Mouse (Mus musculus): Measurements from ENCODE around the gene Spef1. TPM values are rescaled to one million over a fixed set of nuclear protein-coding genes. Genes with fewer than 3 reads are reported as not detected.
A peak's percentile ranks its signal among the peaks of the same experiment; 100 is the strongest.

Spef1 gene
- polyA plus RNA-seq, 1 experiment from 2014 or later = 10.6 TPM

GRCm38 (mm10) chr2:131134381-131134780 is 52.7 kb downstream of the Spef1 start:
- WGBS = 67% methylated on average over 1 of the region's 1 CpGs
- ATAC-seq (replicated peaks) = no peak
- Histone ChIP-seq H3K4me2 (no peak overlapping the region), H3K9ac (no peak overlapping the region), H3K36me3 (replicated peaks) (no peaks in the 10 kb centered on the region), H3K4me1 (no peaks in the 10 kb centered on the region), H3K4me3 (no peak overlapping the region), H3K9me3 (no peaks in the 10 kb centered on the region), H3K27ac (no peak overlapping the region), H3K27me3 (replicated peaks) (no peaks in the 10 kb centered on the region)

- Histone ChIP-seq H3K9me3 (no peaks in the 10 kb centered on the region), H3K27ac (no peak within 1 kb of the TSS), H3K4me2 (no peak within 1 kb of the TSS), H3K27me3 (replicated peaks) (no peaks in the 10 kb centered on the region), H3K4me3 (no peak within 1 kb of the TSS), H3K4me1 (no peaks in the 10 kb centered on the region), H3K9ac (no peak within 1 kb of the TSS), H3K36me3 (replicated peaks) (no peaks in the 10 kb centered on the region)
- ATAC-seq (replicated peaks) = no peak
- 83% methylated on average over 9 of the region's 9 CpGs for WGBS
Measured at GRCm38 (mm10) chr2:131132930-131133547, 54.0 kb downstream of the Spef1 start, which contains the start of gene Gm11037. Gene Gm11037 (plus strand): TSS chr2:131133497.

- H3K27ac ChIP-seq = no peak overlapping the region
- H3K4me1 ChIP-seq = peaks cover 3% of the 10 kb centered on the region
- ATAC-seq (replicated peaks) = no peak
- H3K4me3 ChIP-seq = no peak overlapping the region
- H3K9ac ChIP-seq = no peak overlapping the region
- no peaks in the 10 kb centered on the region for H3K27me3 ChIP-seq (replicated peaks)
- H3K9me3 ChIP-seq = no peaks in the 10 kb centered on the region
- no peak overlapping the region for H3K4me2 ChIP-seq
- no peaks in the 10 kb centered on the region for H3K36me3 ChIP-seq (replicated peaks)
- 88% methylated on average over 10 of the region's 10 CpGs for WGBS
Measured at GRCm38 (mm10) chr2:131132111-131132888, 54.8 kb downstream of the Spef1 start.

GRCm38 (mm10) chr2:131130849-131131248 is 56.2 kb downstream of the Spef1 start:
- H3K4me1 ChIP-seq = peaks cover 9% of the 10 kb centered on the region
- no peak overlapping the region for H3K4me3 ChIP-seq
- no peak for ATAC-seq (replicated peaks)
- no peak overlapping the region for H3K9ac ChIP-seq
- no peaks in the 10 kb centered on the region for H3K27me3 ChIP-seq (replicated peaks)
- no peak overlapping the region for H3K4me2 ChIP-seq
- H3K27ac ChIP-seq = no peak overlapping the region
- WGBS = 95% methylated on average over 2 of the region's 2 CpGs
- no peaks in the 10 kb centered on the region for H3K9me3 ChIP-seq
- no peaks in the 10 kb centered on the region for H3K36me3 ChIP-seq (replicated peaks)

GRCm38 (mm10) chr2:131129836-131130235 is 57.2 kb downstream of the Spef1 start:
- WGBS = 92% methylated on average over 5 of the region's 5 CpGs

GRCm38 (mm10) chr2:131128636-131129157 is 58.4 kb downstream of the Spef1 start:
- Histone ChIP-seq H3K9ac (no peak overlapping the region), H3K27me3 (replicated peaks) (no peaks in the 10 kb centered on the region), H3K4me3 (no peak overlapping the region), H3K27ac (no peak overlapping the region), H3K36me3 (replicated peaks) (no peaks in the 10 kb centered on the region), H3K4me2 (no peak overlapping the region), H3K4me1 (peaks cover 9% of the 10 kb centered on the region), H3K9me3 (no peaks in the 10 kb centered on the region)
- 84% methylated on average over 3 of the region's 3 CpGs for WGBS
- ATAC-seq (replicated peaks) = no peak

More at GRCm38 (mm10) chr2:131129836-131130235, 57.2 kb downstream of the Spef1 start:
- Histone ChIP-seq H3K4me2 (no peak overlapping the region), H3K9ac (no peak overlapping the region), H3K4me3 (no peak overlapping the region), H3K4me1 (peaks cover 9% of the 10 kb centered on the region), H3K27ac (no peak overlapping the region), H3K36me3 (replicated peaks) (no peaks in the 10 kb centered on the region), H3K27me3 (replicated peaks) (no peaks in the 10 kb centered on the region), H3K9me3 (no peaks in the 10 kb centered on the region)
- no peak for ATAC-seq (replicated peaks)

GRCm38 (mm10) chr2:131128211-131128610 is 58.9 kb downstream of the Spef1 start:
- no peaks in the 10 kb centered on the region for H3K9me3 ChIP-seq
- H3K4me1 ChIP-seq = peaks cover 9% of the 10 kb centered on the region
- no peak for ATAC-seq (replicated peaks)
- no peak overlapping the region for H3K4me3 ChIP-seq
- H3K27ac ChIP-seq = no peak overlapping the region
- H3K9ac ChIP-seq = no peak overlapping the region
- peak overlapping the region; percentile 87 for H3K4me2 ChIP-seq
- WGBS = 95% methylated on average over 5 of the region's 5 CpGs
- no peaks in the 10 kb centered on the region for H3K27me3 ChIP-seq (replicated peaks)
- H3K36me3 ChIP-seq (replicated peaks) = no peaks in the 10 kb centered on the region

- Histone ChIP-seq H3K27ac (no peak within 1 kb of the TSS), H3K4me3 (peak within 1 kb of the TSS; percentile 39)
Measured at GRCm38 (mm10) chr2:131127161-131127730, 59.8 kb downstream of the Spef1 start, which contains the start of gene Hspa12b. Gene Hspa12b (plus strand): TSS chr2:131127280.

GRCm38 (mm10) chr2:131125964-131126815 is 60.9 kb downstream of the Spef1 start:
- no peaks in the 10 kb centered on the region for H3K36me3 ChIP-seq (replicated peaks)
- H3K9me3 ChIP-seq = no peaks in the 10 kb centered on the region
- no peak overlapping the region for H3K4me3 ChIP-seq
- no peak overlapping the region for H3K4me2 ChIP-seq
- ATAC-seq (replicated peaks) = 0 out of 2 replicates have a peak, but pooled peaks have one; percentile 42
- H3K27ac ChIP-seq = no peak overlapping the region
- 49% methylated on average over 9 of the region's 9 CpGs for WGBS
- no peak overlapping the region for H3K9ac ChIP-seq
- H3K4me1 ChIP-seq = peaks cover 9% of the 10 kb centered on the region
- no peaks in the 10 kb centered on the region for H3K27me3 ChIP-seq (replicated peaks)

More at GRCm38 (mm10) chr2:131127161-131127730, 59.8 kb downstream of the Spef1 start, which contains the start of gene Hspa12b:
- Histone ChIP-seq H3K9ac (peak within 1 kb of the TSS; percentile 60), H3K9me3 (no peaks in the 10 kb centered on the region), H3K36me3 (replicated peaks) (no peaks in the 10 kb centered on the region), H3K27me3 (replicated peaks) (no peaks in the 10 kb centered on the region), H3K4me2 (peak within 1 kb of the TSS; percentile 87), H3K4me1 (peaks cover 9% of the 10 kb centered on the region)
- under 1% methylated on average over 28 of the region's 28 CpGs for WGBS
- ATAC-seq (replicated peaks) = peak; percentile 78

- Histone ChIP-seq H3K27me3 (replicated peaks) (no peaks in the 10 kb centered on the region), H3K9me3 (no peaks in the 10 kb centered on the region), H3K4me1 (peaks cover 9% of the 10 kb centered on the region), H3K4me2 (no peak overlapping the region), H3K4me3 (no peak overlapping the region), H3K36me3 (replicated peaks) (no peaks in the 10 kb centered on the region), H3K27ac (no peak overlapping the region), H3K9ac (no peak overlapping the region)
- ATAC-seq (replicated peaks) = no peak
- WGBS = 93% methylated on average over 9 of the region's 9 CpGs
Measured at GRCm38 (mm10) chr2:131125157-131125963, 61.7 kb downstream of the Spef1 start.

- WGBS = 77% methylated on average over 3 of the region's 3 CpGs
- no peaks in the 10 kb centered on the region for H3K9me3 ChIP-seq
- no peaks in the 10 kb centered on the region for H3K27me3 ChIP-seq (replicated peaks)
- no peak overlapping the region for H3K4me3 ChIP-seq
- no peak for ATAC-seq (replicated peaks)
- no peak overlapping the region for H3K27ac ChIP-seq
- H3K36me3 ChIP-seq (replicated peaks) = no peaks in the 10 kb centered on the region
- peaks cover 9% of the 10 kb centered on the region for H3K4me1 ChIP-seq
- no peak overlapping the region for H3K9ac ChIP-seq
- H3K4me2 ChIP-seq = no peak overlapping the region
Measured at GRCm38 (mm10) chr2:131124166-131124565, 62.9 kb downstream of the Spef1 start.

All from midbrain, embryonic 15.5 days (tissue).